ENCODE assay signal across 8 mouse cellular contexts in the genomic region with DNA sequence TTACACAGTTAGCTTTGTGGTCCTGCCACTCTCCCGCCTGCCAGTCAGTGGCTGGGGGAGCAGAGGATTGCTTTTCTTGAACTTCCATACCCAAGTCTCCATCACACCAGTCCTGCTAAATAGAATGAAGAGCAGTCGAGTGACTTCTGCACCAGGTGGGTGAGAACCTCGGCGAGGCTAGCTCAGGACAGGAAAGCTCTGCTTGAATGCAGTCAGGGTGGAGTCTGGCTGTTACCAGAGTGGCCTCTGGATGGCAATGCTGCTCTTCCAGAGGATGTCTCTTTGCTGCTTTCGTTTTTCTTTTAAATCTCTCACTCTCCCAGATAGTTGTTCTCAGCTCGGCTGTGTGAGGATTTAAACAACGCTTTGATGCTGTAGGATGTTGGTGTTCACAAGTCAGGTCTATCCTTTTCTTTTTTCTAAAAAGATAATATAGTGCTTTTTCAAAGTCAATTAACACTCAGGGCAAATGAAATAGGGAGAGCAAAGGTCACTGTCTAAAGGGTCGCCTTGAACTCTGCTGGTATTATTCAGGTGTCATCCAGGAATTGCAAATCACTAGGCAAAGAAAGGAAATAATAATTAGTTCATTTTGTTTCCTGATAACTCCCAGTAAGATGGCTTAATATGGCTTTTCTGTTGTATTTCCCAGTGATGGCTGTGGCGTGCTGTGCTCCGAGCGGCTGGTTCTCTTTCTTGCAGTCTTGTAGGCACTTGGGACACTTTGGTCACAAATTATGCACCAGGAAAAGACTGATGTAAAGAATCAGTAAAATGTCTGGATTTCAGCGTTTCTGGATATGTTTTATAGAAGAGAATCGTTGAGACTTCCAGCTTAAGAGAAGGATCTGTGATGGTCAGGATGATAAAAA.
A peak's percentile ranks its signal among the peaks of the same experiment; 100 is the strongest.
DNase-seq lines count a peak whose midpoint lies in the region; ATAC-seq and TF ChIP-seq lines count a peak whose summit lies in the region.
"Had no signal": no experiment of that assay in that cellular context is flagged by ENCODE, and none has a peak within 500 bp of the region (broad histone marks: within the 10 kb centered on the region; RNA-seq: fewer than 3 reads in every experiment).

No protein-coding gene starts in this region.

- no peak overlapping the region for H3K27ac ChIP-seq in kidney, adult 2 months (ENCODE audit: insufficient read depth, low read depth, low read length)
- no peak overlapping the region for H3K27ac ChIP-seq in limb, embryonic 11.5 days (replicated peaks; ENCODE audit: low read depth, low read length)
- H3K27ac ChIP-seq in neural tube, embryonic 12.5 days = no peak overlapping the region
- H3K27ac ChIP-seq: liver, embryonic 13.5 days had no signal

- H3K27me3 ChIP-seq in kidney, adult 2 months (replicated peaks; ENCODE audit: control insufficient read depth, insufficient read depth, low read length) = no peaks in the 10 kb centered on the region
- H3K27me3 ChIP-seq in limb, embryonic 11.5 days (ENCODE audit: control insufficient read depth, insufficient read depth, low read length) = no peaks in the 10 kb centered on the region
- H3K27me3 ChIP-seq in neural tube, embryonic 12.5 days (replicated peaks) = no peaks in the 10 kb centered on the region
- H3K27me3 ChIP-seq: liver, embryonic 13.5 days had no signal

- 0 out of 2 replicates have a peak, but pooled peaks have one; percentile 47 for ATAC-seq in limb, embryonic 11.5 days (ENCODE audit: insufficient number of reproducible peaks, low FRiP score, low TSS enrichment, low read depth)
- peak; percentile 90 for ATAC-seq in neural tube, embryonic 12.5 days (ENCODE audit: low FRiP score, low read depth)

- H3K4me1 ChIP-seq in kidney, adult 2 months (ENCODE audit: control insufficient read depth, insufficient read depth, low read length) = no peaks in the 10 kb centered on the region
- H3K4me1 ChIP-seq in limb, embryonic 11.5 days (ENCODE audit: control insufficient read depth, insufficient read depth, low read length) = no peaks in the 10 kb centered on the region
- H3K4me1 ChIP-seq in neural tube, embryonic 12.5 days = no peaks in the 10 kb centered on the region
- H3K4me1 ChIP-seq: liver, embryonic 13.5 days had no signal

- no peak for TF ChIP-seq POLR2A in kidney, adult 2 months (IDR thresholded peaks at IDR 0.05; ENCODE audit: low read depth, low read length)

- DNase-seq in adrenal gland, adult 2 months = peak; percentile 21
- DNase-seq in cerebellum, postnatal 14 days = peak; percentile 75 to 77
- DNase-seq in frontal cortex, postnatal 14 days (ENCODE audit: low spot score in 2 of 2) = peak; percentile 47 to 67
- DNase-seq in kidney, adult 2 months = peak; percentile 29
- peak; percentile 73 for DNase-seq in limb, embryonic 11.5 days (ENCODE audit: low spot score)
- peak; percentile 11 to 34 for DNase-seq in urinary bladder, postnatal 36 days (ENCODE audit: low spot score in 2 of 2)
- DNase-seq: liver, embryonic 13.5 days had no signal

- H3K4me2 ChIP-seq in limb, embryonic 11.5 days (ENCODE audit: low read depth, severe bottlenecking) = no peak overlapping the region
- H3K4me2 ChIP-seq in neural tube, embryonic 12.5 days (replicated peaks) = peak overlapping the region; percentile 42
- H3K4me2 ChIP-seq: liver, embryonic 13.5 days had no signal

- H3K36me3 ChIP-seq in kidney, adult 2 months (ENCODE audit: control insufficient read depth, insufficient read depth, low read length) = no peaks in the 10 kb centered on the region
- H3K36me3 ChIP-seq in limb, embryonic 11.5 days (ENCODE audit: control insufficient read depth, insufficient read depth, low read length) = no peaks in the 10 kb centered on the region
- no peaks in the 10 kb centered on the region for H3K36me3 ChIP-seq in neural tube, embryonic 12.5 days
- H3K36me3 ChIP-seq: liver, embryonic 13.5 days had no signal

- no peak overlapping the region for H3K9ac ChIP-seq in limb, embryonic 11.5 days (ENCODE audit: low read length)
- no peak overlapping the region for H3K9ac ChIP-seq in neural tube, embryonic 12.5 days
- H3K9ac ChIP-seq: liver, embryonic 13.5 days had no signal

- 38% methylated on average over 13 of the region's 13 CpGs for WGBS in kidney, adult 2 months
- WGBS in limb, embryonic 11.5 days = 45% methylated on average over 13 of the region's 13 CpGs
- 30% methylated on average over 13 of the region's 13 CpGs for WGBS in neural tube, embryonic 12.5 days

- TF ChIP-seq CTCF in kidney, adult 2 months (conservative IDR thresholded peaks at IDR 0.05; ENCODE audit: insufficient read depth, insufficient read length, low read depth, low read length) = peak; percentile 77

- H3K9me3 ChIP-seq in limb, embryonic 11.5 days (ENCODE audit: control insufficient read depth, low read length) = no peaks in the 10 kb centered on the region
- H3K9me3 ChIP-seq in neural tube, embryonic 12.5 days = no peaks in the 10 kb centered on the region
- H3K9me3 ChIP-seq: liver, embryonic 13.5 days had no signal

- H3K4me3 ChIP-seq in kidney, adult 2 months (ENCODE audit: insufficient read depth, low read depth, low read length) = no peak overlapping the region
- no peak overlapping the region for H3K4me3 ChIP-seq in limb, embryonic 11.5 days (ENCODE audit: low read depth, low read length)
- H3K4me3 ChIP-seq in neural tube, embryonic 12.5 days = no peak overlapping the region
- H3K4me3 ChIP-seq: liver, embryonic 13.5 days had no signal

Comparison
In these comparisons a context has a peak if more than half of its experiments do, and no peak if none do; other contexts are left out.
1. DNase-seq: peak in every context shown above with its lines; median percentile 76 in cerebellum, postnatal 14 days; 73 in limb, embryonic 11.5 days; 57 in frontal cortex, postnatal 14 days; 29 in kidney, adult 2 months; 22 in urinary bladder, postnatal 36 days; 21 in adrenal gland, adult 2 months.